Comparison of ENCODE assay signal across 8 mouse cellular contexts in the genomic region with DNA sequence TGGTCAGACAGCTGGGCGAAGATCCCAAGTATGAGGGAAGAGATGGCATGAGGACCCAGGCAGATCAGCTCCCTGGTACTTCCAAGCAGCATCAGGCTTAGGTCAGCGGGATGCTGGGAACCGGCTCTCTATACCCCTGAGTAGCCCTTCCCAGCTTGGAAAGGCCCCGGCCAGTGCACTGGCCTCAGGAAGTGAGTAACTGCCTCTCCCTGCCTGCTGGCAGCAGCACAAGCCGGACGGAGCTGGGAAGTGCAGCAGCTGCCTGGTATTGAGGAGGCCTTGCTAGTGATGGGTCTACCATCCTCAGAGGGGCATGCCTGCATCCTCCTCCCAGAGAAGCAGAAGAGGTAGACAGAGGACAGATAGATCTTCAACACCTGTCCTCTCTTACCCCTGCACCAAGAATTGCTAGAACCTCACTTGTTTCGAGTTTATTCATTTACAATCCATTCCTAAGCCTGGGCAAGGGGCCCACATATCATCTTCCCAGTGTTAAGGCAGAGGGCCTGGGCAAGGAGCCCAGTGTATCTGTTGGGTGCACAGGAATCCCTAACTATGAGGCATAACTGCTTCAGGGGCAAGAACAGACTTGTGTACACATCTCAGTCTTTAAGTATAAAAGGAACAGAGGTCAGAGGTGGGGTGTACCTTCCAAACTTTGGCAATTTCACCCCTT. TPM values are rescaled to one million over a fixed set of nuclear protein-coding genes. Genes with fewer than 3 reads are reported as not detected.
DNase-seq lines count a peak whose midpoint lies in the region; ATAC-seq lines count a peak whose summit lies in the region.
"Had no signal": no experiment of that assay in that cellular context is flagged by ENCODE, and none has a peak within 500 bp of the region (broad histone marks: within the 10 kb centered on the region; RNA-seq: fewer than 3 reads in every experiment).

No protein-coding gene starts in this region.

- H3K4me1 ChIP-seq in hindbrain, embryonic 13.5 days (replicated peaks) = peaks cover 9% of the 10 kb centered on the region

- H3K9ac ChIP-seq in hindbrain, embryonic 13.5 days = no peak overlapping the region
- H3K9ac ChIP-seq: hindbrain, embryonic 15.5 days had no signal

- no peak for ATAC-seq in hindbrain, embryonic 13.5 days (ENCODE audit: low FRiP score)

- no peaks in the 10 kb centered on the region for H3K36me3 ChIP-seq in hindbrain, embryonic 13.5 days
- H3K36me3 ChIP-seq: hindbrain, embryonic 15.5 days had no signal

- peaks cover 20% of the 10 kb centered on the region for H3K27me3 ChIP-seq in hindbrain, embryonic 13.5 days

- no peaks in the 10 kb centered on the region for H3K9me3 ChIP-seq in hindbrain, embryonic 13.5 days
- H3K9me3 ChIP-seq: hindbrain, embryonic 15.5 days had no signal

- H3K4me3 ChIP-seq in hindbrain, embryonic 13.5 days = no peak overlapping the region
- H3K4me3 ChIP-seq: hindbrain, embryonic 15.5 days had no signal

- H3K4me2 ChIP-seq in hindbrain, embryonic 13.5 days = no peak overlapping the region
- H3K4me2 ChIP-seq: hindbrain, embryonic 15.5 days had no signal

- peak; percentile 62 for DNase-seq in urinary bladder, postnatal 14 days (ENCODE audit: low spot score)
- DNase-seq in urinary bladder, postnatal 25 days (ENCODE audit: low spot score) = no peak
- peak; percentile 65 for DNase-seq in heart, adult 8-10 months (ENCODE audit: low spot score)
- peak; percentile 69 for DNase-seq in kidney, postnatal 14 days
- no peak for DNase-seq in left cerebral cortex, adult 11 months (ENCODE audit: low spot score)
- DNase-seq in right cerebral cortex, adult 18-20 months = no peak

- no peak overlapping the region for H3K27ac ChIP-seq in hindbrain, embryonic 13.5 days
- H3K27ac ChIP-seq: hindbrain, embryonic 15.5 days had no signal

- 77% methylated on average over 7 of the region's 7 CpGs for WGBS in hindbrain, embryonic 13.5 days

RNA-seq across cellular contexts. Expression of gene Bdkrb2, which starts 5.6 kb away (rescaled TPM):
- total RNA-seq in heart, adult 8-10 months (2022) = under 1 TPM; 0.26 to 0.44 (median 0.33) TPM
- polyA plus RNA-seq in hindbrain, embryonic 13.5 days (2015; fragmentation: Nextera tagmentation; extraction: Ambion mirVana) = 1.6 and 1.7 TPM in 2 replicates

RNA-seq across cellular contexts. Expression of gene Bdkrb1, which starts 45.5 kb away (rescaled TPM):
- total RNA-seq in heart, adult 8-10 months (2022) = not detected
- 0.25 TPM in 1 of 2 replicates, not detected in the other for polyA plus RNA-seq in hindbrain, embryonic 13.5 days (2015; fragmentation: Nextera tagmentation; extraction: Ambion mirVana)

Comparison
In these comparisons a context has a peak if more than half of its experiments do, and no peak if none do; other contexts are left out.
1. DNase-seq: peak in urinary bladder, postnatal 14 days (single experiment), heart, adult 8-10 months (single experiment) and kidney, postnatal 14 days (single experiment); none in urinary bladder, postnatal 25 days (single experiment), left cerebral cortex, adult 11 months (single experiment) and right cerebral cortex, adult 18-20 months (single experiment).